Mouse (Mus musculus) bone marrow, adult 2 months (tissue): ENCODE results near the gene Dusp1. TPM values are rescaled to one million over a fixed set of nuclear protein-coding genes. Genes with fewer than 3 reads are reported as not detected.

ENCODE experiments used
- H3K27ac ChIP-seq: fragments of 200-500 bp; 2 replicates; pipeline ENCODE4 v1.5.1; 2012; ENCODE audit warnings: low read depth, mild to moderate bottlenecking, control low read depth, inconsistent platforms, low read length; ENCODE audit not compliant: control insufficient read depth, poor library complexity, insufficient read depth
- H3K4me1 ChIP-seq: fragments of 200-500 bp; 2 replicates; pipeline ENCODE4 v1.6.1; 2011; ENCODE audit warnings: low read length; ENCODE audit not compliant: control insufficient read depth, insufficient read depth
- H3K4me3 ChIP-seq: fragments of 200-500 bp; replicated peaks from 2 replicates; pipeline ENCODE3; 2011; ENCODE audit warnings: mild to moderate bottlenecking, low read depth, low read length, control low read depth; ENCODE audit not compliant: control insufficient read depth
- CTCF ChIP-seq: fragments of 200-500 bp; IDR thresholded peaks from 2 replicates; pipeline ENCODE4 v1.5.1; 2011; ENCODE audit warnings: low read length, control low read depth; ENCODE audit not compliant: control insufficient read depth, insufficient read depth
- POLR2A ChIP-seq: fragments of 200-500 bp; IDR thresholded peaks from 2 replicates; pipeline ENCODE4 v1.6.1; 2011; ENCODE audit warnings: low read depth, mild to moderate bottlenecking, control low read depth, low read length, borderline replicate concordance; ENCODE audit not compliant: control insufficient read depth
- WGBS: fragments of 180-500 bp; shearing (Covaris S2); methylation state at CpG from one replicate; pipeline ENCODE4 v1.1.7; 2018; 5-methylcytosine and 5-hydroxymethylcytosine counted together
- polyA plus RNA-seq: library from polyadenylated mRNA; stranded (reverse); fragments of >200 nt; gene quantifications from 2 replicates; pipeline ENCODE4 v1.2.4, GENCODE M21; 2011; ENCODE audit warnings: low replicate concordance; ENCODE audit not compliant: missing spikeins, insufficient read depth, insufficient read length

Dusp1 gene
- polyA plus RNA-seq, 1 experiment, result 37.7 TPM

GRCm38 (mm10) chr17:26533871-26534372, 28.0 kb downstream of the Dusp1 start:
- 13% methylated on average over 5 of the region's 5 CpGs for WGBS
- TF ChIP-seq POLR2A, result no peak
- TF ChIP-seq CTCF, result no peak
- Histone ChIP-seq H3K4me3 (no peak overlapping the region), H3K4me1 (peaks cover 13% of the 10 kb centered on the region), H3K27ac (peak overlapping the region; percentile 86)

GRCm38 (mm10) chr17:26532476-26533045, 29.4 kb downstream of the Dusp1 start:
- 9% methylated on average over 4 of the region's 4 CpGs for WGBS
- Histone ChIP-seq H3K4me3 (no peak overlapping the region), H3K4me1 (peaks cover 13% of the 10 kb centered on the region), H3K27ac (peak overlapping the region; percentile 92)
- TF ChIP-seq POLR2A, result no peak
- TF ChIP-seq CTCF, result no peak

GRCm38 (mm10) chr17:26531395-26532027, 30.4 kb downstream of the Dusp1 start:
- 42% methylated on average over 7 of the region's 7 CpGs for WGBS
- no peak for TF ChIP-seq POLR2A
- TF ChIP-seq CTCF, result no peak
- H3K27ac ChIP-seq, result peak overlapping the region; percentile 92
- peaks cover 13% of the 10 kb centered on the region for H3K4me1 ChIP-seq
- no peak overlapping the region for H3K4me3 ChIP-seq

GRCm38 (mm10) chr17:26530590-26531081, 31.3 kb downstream of the Dusp1 start:
- WGBS, result 73% methylated on average over 3 of the region's 3 CpGs
- Histone ChIP-seq H3K27ac (peak overlapping the region; percentile 49), H3K4me1 (peaks cover 11% of the 10 kb centered on the region), H3K4me3 (no peak overlapping the region)
- TF ChIP-seq CTCF (no peak), POLR2A (no peak)

GRCm38 (mm10) chr17:26529791-26530241, 32.1 kb downstream of the Dusp1 start:
- H3K4me3 ChIP-seq, result no peak overlapping the region
- H3K27ac ChIP-seq, result no peak overlapping the region
- TF ChIP-seq POLR2A (no peak), CTCF (no peak)
- 85% methylated on average over 5 of the region's 5 CpGs for WGBS
- H3K4me1 ChIP-seq, result peaks cover 10% of the 10 kb centered on the region; the same call in 1 of the 2 replicates

- peaks cover 10% of the 10 kb centered on the region; the same call in 1 of the 2 replicates for H3K4me1 ChIP-seq
- no peak overlapping the region for H3K4me3 ChIP-seq
- TF ChIP-seq CTCF (no peak), POLR2A (no peak)
- WGBS, result 88% methylated on average over 6 of the region's 6 CpGs
- H3K27ac ChIP-seq, result no peak overlapping the region
Measured at GRCm38 (mm10) chr17:26528751-26529150, 33.2 kb downstream of the Dusp1 start.

- TF ChIP-seq CTCF (no peak), POLR2A (no peak)
- H3K4me1 ChIP-seq, result peaks cover 5% of the 10 kb centered on the region; the same call in 1 of the 2 replicates
- H3K27ac ChIP-seq, result no peak overlapping the region
- 93% methylated on average over 9 of the region's 9 CpGs for WGBS
- no peak overlapping the region for H3K4me3 ChIP-seq
Measured at GRCm38 (mm10) chr17:26527291-26527690, 34.6 kb downstream of the Dusp1 start.

GRCm38 (mm10) chr17:26525316-26525715, 36.6 kb downstream of the Dusp1 start:
- TF ChIP-seq POLR2A, result no peak
- TF ChIP-seq CTCF, result no peak
- Histone ChIP-seq H3K27ac (no peak overlapping the region), H3K4me3 (no peak overlapping the region), H3K4me1 (no peaks in the 10 kb centered on the region; the same call in 1 of the 2 replicates)
- WGBS, result 81% methylated on average over 7 of the region's 7 CpGs
